12 mouse cellular contexts compared by ENCODE assay signal in the genomic region with DNA sequence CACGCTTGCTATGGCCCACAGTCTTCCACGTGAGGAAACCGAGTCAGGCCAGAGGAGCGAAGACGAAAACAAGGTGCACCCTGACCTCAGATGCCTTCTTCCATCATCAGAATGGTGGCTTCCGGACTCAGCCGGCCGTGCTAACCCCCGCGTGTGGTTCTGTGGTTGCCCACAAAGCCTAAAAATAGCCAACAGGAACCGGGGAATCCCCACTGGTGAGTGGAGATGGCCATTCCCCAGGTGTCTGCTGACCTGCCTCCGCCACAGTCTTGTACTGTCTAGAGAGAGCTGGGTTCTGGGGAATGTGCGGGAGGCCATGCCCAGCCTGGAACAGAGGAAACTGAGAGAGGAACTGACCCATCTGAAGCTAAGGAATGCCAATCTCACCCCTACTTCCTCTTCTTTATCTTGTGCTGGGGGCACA. TPM values are rescaled to one million over a fixed set of nuclear protein-coding genes. Genes with fewer than 3 reads are reported as not detected.
A peak's percentile ranks its signal among the peaks of the same experiment; 100 is the strongest.
DNase-seq lines count a peak whose midpoint lies in the region; ATAC-seq lines count a peak whose summit lies in the region.
"Had no signal": no experiment of that assay in that cellular context is flagged by ENCODE, and none has a peak within 500 bp of the region (broad histone marks: within the 10 kb centered on the region; RNA-seq: fewer than 3 reads in every experiment).

No protein-coding gene starts in this region.

- WGBS in midbrain, embryonic 11.5 days: 92% methylated on average over 13 of the region's 13 CpGs
- 92% methylated on average over 13 of the region's 13 CpGs for WGBS in midbrain, embryonic 15.5 days

- no peaks in the 10 kb centered on the region for H3K27me3 ChIP-seq in midbrain, embryonic 11.5 days (ENCODE audit: control insufficient read depth, insufficient read depth, low read length)
- no peaks in the 10 kb centered on the region for H3K27me3 ChIP-seq in midbrain, embryonic 15.5 days (replicated peaks)
- H3K27me3 ChIP-seq: limb, embryonic 12.5 days had no signal

- no peak for ATAC-seq in midbrain, embryonic 11.5 days (ENCODE audit: low FRiP score)
- ATAC-seq in midbrain, embryonic 15.5 days (replicated peaks): no peak
- ATAC-seq: hindbrain, embryonic 16.5 days had no signal

- H3K9ac ChIP-seq in midbrain, embryonic 11.5 days (ENCODE audit: low read length): no peak overlapping the region
- no peak overlapping the region for H3K9ac ChIP-seq in midbrain, embryonic 15.5 days
- H3K9ac ChIP-seq: limb, embryonic 12.5 days had no signal

- no peaks in the 10 kb centered on the region for H3K36me3 ChIP-seq in midbrain, embryonic 11.5 days (ENCODE audit: control insufficient read depth, insufficient read depth, low read length)
- no peaks in the 10 kb centered on the region for H3K36me3 ChIP-seq in midbrain, embryonic 15.5 days (replicated peaks)
- H3K36me3 ChIP-seq: limb, embryonic 12.5 days had no signal

- H3K4me1 ChIP-seq in midbrain, embryonic 11.5 days (ENCODE audit: control insufficient read depth, insufficient read depth, low read length): peaks cover 16% of the 10 kb centered on the region
- peaks cover 11% of the 10 kb centered on the region for H3K4me1 ChIP-seq in midbrain, embryonic 15.5 days

- H3K4me3 ChIP-seq in midbrain, embryonic 11.5 days (ENCODE audit: low read depth, low read length): no peak overlapping the region
- H3K4me3 ChIP-seq in midbrain, embryonic 15.5 days: no peak overlapping the region
- H3K4me3 ChIP-seq: limb, embryonic 12.5 days had no signal

- H3K4me2 ChIP-seq in midbrain, embryonic 11.5 days: no peak overlapping the region
- H3K4me2 ChIP-seq in midbrain, embryonic 15.5 days: no peak overlapping the region
- H3K4me2 ChIP-seq: limb, embryonic 12.5 days had no signal

- H3K27ac ChIP-seq in midbrain, embryonic 11.5 days (ENCODE audit: low read depth, low read length): no peak overlapping the region
- no peak overlapping the region for H3K27ac ChIP-seq in midbrain, embryonic 15.5 days
- H3K27ac ChIP-seq: limb, embryonic 12.5 days had no signal

- DNase-seq in midbrain, embryonic 11.5 days (ENCODE audit: low spot score, missing footprints): peak; percentile 28
- DNase-seq in induced T-regulatory cell, adult 2 months (ENCODE audit: low read depth): peak; percentile 92
- peak; percentile 37 for DNase-seq in spleen, adult 12 weeks (ENCODE audit: low spot score)
- DNase-seq in thymus, postnatal 4 days: peak; percentile 57
- DNase-seq in neural tube, embryonic 10.5 days (ENCODE audit: extremely low spot score, low spot score): no peak
- DNase-seq in right cerebral cortex, adult 2 months (ENCODE audit: low spot score in 2 of 2): no peak
- DNase-seq in kidney, adult 11 months: no peak
- DNase-seq: gastrocnemius, postnatal 36 days; kidney, postnatal 36 days had no signal

- no peaks in the 10 kb centered on the region for H3K9me3 ChIP-seq in midbrain, embryonic 11.5 days (ENCODE audit: control insufficient read depth, low read length)
- no peaks in the 10 kb centered on the region for H3K9me3 ChIP-seq in midbrain, embryonic 15.5 days
- H3K9me3 ChIP-seq: limb, embryonic 12.5 days had no signal

RNA-seq across cellular contexts. Expression of gene Lrrc32, which starts 45.4 kb away (rescaled TPM):
- 4.3 TPM in 2 replicates for polyA plus RNA-seq in midbrain, embryonic 11.5 days (2014; fragmentation: Nextera tagmentation; extraction: Ambion mirVana)
- 5.0 and 5.5 TPM in 2 replicates for polyA plus RNA-seq in midbrain, embryonic 15.5 days (2015; fragmentation: Nextera tagmentation; extraction: Ambion mirVana)

Comparison
In these comparisons a context has a peak if more than half of its experiments do, and no peak if none do; other contexts are left out.
1. DNase-seq: peak in midbrain, embryonic 11.5 days (single experiment), induced T-regulatory cell, adult 2 months (single experiment), spleen, adult 12 weeks (single experiment) and thymus, postnatal 4 days (single experiment); none in neural tube, embryonic 10.5 days (single experiment), right cerebral cortex, adult 2 months (0 of 2) and kidney, adult 11 months (single experiment).